Mouse (Mus musculus): ENCODE data around the gene Tmem176b. TPM values are rescaled to one million over a fixed set of nuclear protein-coding genes. Genes with fewer than 3 reads are reported as not detected.

The Tmem176b gene
- polyA plus RNA-seq, 1 experiment from 2014 or later, result 25.4 TPM

DNA sequence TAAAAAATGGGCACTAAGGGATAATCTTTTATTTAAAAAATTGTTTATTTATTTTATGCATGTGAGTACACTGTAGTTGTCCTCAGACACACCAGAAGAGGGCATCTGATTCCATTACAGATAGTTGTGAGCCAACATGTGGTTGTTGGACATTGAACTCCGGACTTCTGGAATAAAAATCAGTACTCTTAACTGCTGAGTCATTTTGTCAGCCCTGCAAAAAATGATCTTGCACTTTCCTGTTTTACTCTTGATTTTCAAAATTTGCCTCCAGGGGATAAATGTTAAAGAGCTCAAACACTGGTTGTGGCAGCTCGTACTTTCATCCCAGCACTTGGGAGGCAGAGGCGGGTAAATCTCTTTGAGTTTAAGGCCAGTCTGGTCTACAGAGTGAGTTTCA, 34.5 kb downstream of the Tmem176b start:
- no peak for DNase-seq (ENCODE audit: extremely low spot score, low spot score)
- no peak overlapping the region for H3K27ac ChIP-seq
- 89% methylated on average over 3 of the region's 3 CpGs for WGBS

DNA sequence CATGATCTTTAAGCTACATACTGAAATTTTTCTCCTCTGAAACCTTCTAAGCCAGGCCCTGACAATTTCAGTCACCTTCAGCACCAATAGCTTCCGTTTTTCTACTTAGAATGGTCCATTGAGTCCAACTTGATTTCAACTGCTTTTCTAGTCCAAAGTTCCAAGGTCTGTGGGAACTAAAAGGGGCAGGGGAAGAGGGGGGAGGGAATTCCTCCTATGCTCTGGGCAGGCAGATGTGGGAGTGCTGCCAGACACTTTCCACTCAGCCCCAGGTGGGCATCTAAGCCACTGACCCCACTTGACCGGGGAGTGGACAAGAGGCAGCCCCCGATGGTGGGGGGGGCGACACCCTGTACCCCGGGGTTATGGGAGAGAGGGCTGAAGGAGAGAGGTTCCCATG, 37.0 kb downstream of the Tmem176b start:
- Histone ChIP-seq H3K27ac (no peak overlapping the region), H3K36me3 (replicated peaks) (no peaks in the 10 kb centered on the region), H3K4me3 (no peak overlapping the region), H3K9me3 (peaks cover 4% of the 10 kb centered on the region), H3K4me1 (no peaks in the 10 kb centered on the region), H3K27me3 (ENCODE audit: poor library complexity, severe bottlenecking) (no peaks in the 10 kb centered on the region)
- no peak for DNase-seq (ENCODE audit: extremely low spot score, low spot score)
- 87% methylated on average over 5 of the region's 5 CpGs for WGBS

More for the DNA sequence above, 34.5 kb downstream of the Tmem176b start:
- no peaks in the 10 kb centered on the region for H3K36me3 ChIP-seq (replicated peaks)
- no peaks in the 10 kb centered on the region for H3K27me3 ChIP-seq (ENCODE audit: poor library complexity, severe bottlenecking)
- H3K4me1 ChIP-seq, result no peaks in the 10 kb centered on the region
- H3K9me3 ChIP-seq, result peaks cover 4% of the 10 kb centered on the region
- no peak overlapping the region for H3K4me3 ChIP-seq

DNA sequence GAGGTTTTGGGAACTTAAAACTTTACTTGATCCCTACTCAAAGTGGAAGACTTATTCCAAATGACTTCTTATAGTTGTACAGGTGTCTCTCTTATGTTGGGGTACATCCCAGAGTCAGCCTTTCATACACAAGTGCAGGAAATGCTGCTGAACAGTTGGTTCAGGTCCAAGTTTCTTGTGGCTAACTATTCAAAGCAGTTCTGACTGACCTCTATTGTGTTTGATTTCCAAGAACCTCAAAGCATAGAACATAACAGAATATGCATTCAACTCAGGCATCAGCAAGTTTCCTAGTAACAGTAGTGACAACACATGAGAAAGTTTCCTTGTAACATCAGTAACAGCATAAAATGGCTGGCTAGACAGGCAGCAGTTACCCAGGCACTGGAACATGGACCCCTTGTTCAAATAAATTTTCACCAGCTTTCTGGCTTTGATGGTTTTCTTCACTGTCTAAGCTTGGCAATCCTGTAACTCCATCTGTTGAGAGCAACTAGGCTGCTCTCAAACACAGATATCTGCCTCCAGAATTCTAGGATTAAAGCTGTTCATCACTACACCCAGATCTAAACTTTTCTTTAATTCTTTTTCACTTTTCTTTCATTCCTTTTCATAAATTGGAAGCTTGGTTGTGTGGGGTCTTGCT, 37.8 kb downstream of the Tmem176b start:
- H3K4me3 ChIP-seq, result no peak overlapping the region
- no peaks in the 10 kb centered on the region for H3K27me3 ChIP-seq (ENCODE audit: poor library complexity, severe bottlenecking)
- peaks cover 4% of the 10 kb centered on the region for H3K9me3 ChIP-seq
- H3K4me1 ChIP-seq, result no peaks in the 10 kb centered on the region
- no peak for DNase-seq (ENCODE audit: extremely low spot score, low spot score)
- no peaks in the 10 kb centered on the region for H3K36me3 ChIP-seq (replicated peaks)
- no peak overlapping the region for H3K27ac ChIP-seq

DNA sequence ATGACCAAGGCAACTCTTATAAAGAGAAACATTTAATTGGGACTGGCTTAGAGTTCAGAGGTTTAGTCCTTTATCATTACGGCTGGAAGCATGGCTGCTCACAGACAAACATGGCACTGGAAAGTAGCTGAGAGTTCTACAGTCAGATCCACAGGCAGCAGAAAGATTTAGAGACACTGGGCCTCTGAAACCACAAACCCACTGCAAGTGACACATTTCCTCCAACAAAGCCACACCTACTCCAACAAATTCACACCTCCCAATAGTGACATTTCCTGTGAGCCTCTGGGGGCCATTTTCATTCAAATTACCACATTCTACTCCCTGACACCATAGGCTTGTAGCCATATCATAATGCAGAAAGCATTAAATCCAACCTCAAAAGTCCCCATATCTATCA, 39.4 kb downstream of the Tmem176b start:
- H3K27ac ChIP-seq, result no peak overlapping the region
- DNase-seq (ENCODE audit: extremely low spot score, low spot score), result no peak
- 78% methylated on average over 1 of the region's 1 CpGs for WGBS
- H3K4me3 ChIP-seq, result no peak overlapping the region
- no peaks in the 10 kb centered on the region for H3K36me3 ChIP-seq (replicated peaks)
- no peaks in the 10 kb centered on the region for H3K27me3 ChIP-seq (ENCODE audit: poor library complexity, severe bottlenecking)
- peaks cover 4% of the 10 kb centered on the region for H3K9me3 ChIP-seq
- no peaks in the 10 kb centered on the region for H3K4me1 ChIP-seq

DNA sequence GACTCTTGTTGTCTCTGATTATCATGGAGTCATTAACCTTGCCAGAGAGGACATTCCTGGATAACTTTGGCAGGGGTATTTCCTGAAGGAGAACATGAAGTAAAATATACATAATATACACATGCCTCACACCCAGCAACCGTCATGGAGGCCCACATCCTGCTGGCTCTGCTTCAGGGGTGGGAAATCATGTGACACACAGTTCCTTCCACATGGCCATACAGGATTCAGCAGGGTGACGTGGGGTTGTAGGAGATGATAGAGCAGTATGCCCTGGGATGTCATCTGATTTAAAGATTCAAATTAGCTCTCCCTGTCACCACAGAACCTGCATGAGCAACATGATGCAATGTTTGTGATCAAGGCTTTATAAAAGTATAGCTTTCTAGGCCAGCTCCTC, 53.4 kb downstream of the Tmem176b start:
- no peak overlapping the region for H3K27ac ChIP-seq
- WGBS, result 85% methylated on average over 2 of the region's 2 CpGs
- no peaks in the 10 kb centered on the region for H3K9me3 ChIP-seq
- H3K4me3 ChIP-seq, result no peak overlapping the region
- H3K36me3 ChIP-seq (replicated peaks), result no peaks in the 10 kb centered on the region
- DNase-seq (ENCODE audit: extremely low spot score, low spot score), result no peak
- no peaks in the 10 kb centered on the region for H3K27me3 ChIP-seq (ENCODE audit: poor library complexity, severe bottlenecking)
- H3K4me1 ChIP-seq, result no peaks in the 10 kb centered on the region

DNA sequence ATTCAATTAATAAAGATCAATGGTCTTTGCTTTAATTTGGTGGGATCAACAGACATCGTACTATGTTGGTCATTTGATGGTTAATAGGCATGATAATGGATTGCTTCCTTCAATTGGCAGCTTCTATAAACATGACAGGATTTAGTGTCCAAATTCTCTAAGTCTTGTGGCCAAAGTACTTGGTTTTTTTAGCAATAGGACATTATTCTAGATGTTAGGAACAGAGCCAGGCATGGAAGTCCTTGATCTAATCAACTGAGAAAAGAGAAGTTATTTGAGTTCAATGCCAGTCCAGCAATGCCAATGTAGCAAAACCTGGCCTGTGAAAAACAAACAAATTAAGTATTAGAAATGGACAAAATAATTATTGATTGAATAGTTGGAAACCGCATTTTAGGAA, 55.7 kb downstream of the Tmem176b start:
- Histone ChIP-seq H3K27ac (no peak overlapping the region), H3K4me1 (no peaks in the 10 kb centered on the region), H3K9me3 (no peaks in the 10 kb centered on the region), H3K4me3 (no peak overlapping the region), H3K36me3 (replicated peaks) (no peaks in the 10 kb centered on the region), H3K27me3 (ENCODE audit: poor library complexity, severe bottlenecking) (no peaks in the 10 kb centered on the region)
- 86% methylated on average over 2 of the region's 2 CpGs for WGBS
- DNase-seq (ENCODE audit: extremely low spot score, low spot score), result no peak

DNA sequence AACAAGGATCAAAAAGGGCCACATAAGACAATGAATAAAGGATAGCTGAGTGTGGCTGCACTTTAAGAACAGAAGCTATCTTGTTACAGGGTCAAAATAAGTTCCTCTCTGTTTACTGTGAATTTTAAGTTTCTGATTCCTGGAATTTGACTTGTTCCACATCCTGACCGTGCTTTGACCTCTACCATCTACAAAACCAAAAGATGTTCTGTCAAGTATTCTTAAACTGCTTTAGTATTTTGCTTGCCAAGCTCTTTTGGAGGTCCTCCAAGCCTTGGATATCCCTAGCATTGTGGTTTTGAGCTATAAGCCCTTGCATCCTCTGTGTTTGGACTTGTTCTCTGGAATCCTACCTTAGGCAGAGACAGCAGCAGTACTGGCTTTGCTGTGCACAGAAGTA, 56.1 kb downstream of the Tmem176b start:
- 83% methylated on average over 1 of the region's 1 CpGs for WGBS
- Histone ChIP-seq H3K27me3 (ENCODE audit: poor library complexity, severe bottlenecking) (no peaks in the 10 kb centered on the region), H3K4me3 (no peak overlapping the region), H3K9me3 (no peaks in the 10 kb centered on the region; the same call in 1 of the 2 replicates), H3K36me3 (replicated peaks) (no peaks in the 10 kb centered on the region), H3K4me1 (no peaks in the 10 kb centered on the region), H3K27ac (no peak overlapping the region)
- DNase-seq (ENCODE audit: extremely low spot score, low spot score), result no peak

DNA sequence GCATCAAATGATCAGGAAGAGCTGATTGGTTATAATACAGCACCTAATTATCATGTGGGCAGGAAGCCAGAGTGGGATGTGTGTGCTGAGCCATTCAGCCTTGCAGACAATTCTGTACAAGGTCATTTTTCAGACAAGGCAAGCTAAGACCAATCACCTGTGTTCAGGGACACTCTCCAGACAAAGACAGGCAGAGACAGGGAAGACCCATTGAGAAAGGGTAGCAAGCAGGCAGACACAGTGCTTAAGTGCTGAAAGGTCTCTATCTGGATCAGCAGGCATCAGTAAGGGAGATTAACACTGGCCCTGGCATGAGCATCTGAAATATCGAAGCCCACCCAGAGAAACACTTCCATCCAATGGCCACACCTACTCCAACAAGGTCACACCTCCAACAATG, 56.9 kb downstream of the Tmem176b start:
- no peaks in the 10 kb centered on the region for H3K27me3 ChIP-seq (ENCODE audit: poor library complexity, severe bottlenecking)
- WGBS, result 95% methylated on average over 1 of the region's 1 CpGs

More for the DNA sequence above, 56.9 kb downstream of the Tmem176b start:
- Histone ChIP-seq H3K4me3 (no peak overlapping the region), H3K9me3 (peaks cover 5% of the 10 kb centered on the region), H3K4me1 (no peaks in the 10 kb centered on the region), H3K36me3 (replicated peaks) (no peaks in the 10 kb centered on the region), H3K27ac (no peak overlapping the region)
- DNase-seq (ENCODE audit: extremely low spot score, low spot score), result no peak

Other genes starting within 250 kb of the Tmem176b start
- gene Repin1, start 247.6 kb downstream of the Tmem176b start, polyA plus RNA-seq (2016; fragmentation: Nextera tagmentation; extraction: Ambion mirVana), result 53.1 and 56.8 TPM in 2 replicates
- gene Gm44965, start 247.6 kb downstream of the Tmem176b start, polyA plus RNA-seq (2016; fragmentation: Nextera tagmentation; extraction: Ambion mirVana), result 1.2 and 2.3 TPM in 2 replicates
- gene Zfp775, start 239.4 kb downstream of the Tmem176b start, polyA plus RNA-seq (2016; fragmentation: Nextera tagmentation; extraction: Ambion mirVana), result 8.8 and 11.1 TPM in 2 replicates
- gene AI854703, start 214.7 kb downstream of the Tmem176b start, polyA plus RNA-seq (2016; fragmentation: Nextera tagmentation; extraction: Ambion mirVana), result 0.46 and 0.83 TPM in 2 replicates
- gene Gimap8, start 194.3 kb downstream of the Tmem176b start, polyA plus RNA-seq (2016; fragmentation: Nextera tagmentation; extraction: Ambion mirVana), result 0.31 and 0.33 TPM in 2 replicates
- 4.0 TPM in 2 replicates for gene Gimap9, start 165.4 kb downstream of the Tmem176b start, polyA plus RNA-seq (2016; fragmentation: Nextera tagmentation; extraction: Ambion mirVana)
- 5.9 and 6.8 TPM in 2 replicates for gene Gimap4, start 156.9 kb downstream of the Tmem176b start, polyA plus RNA-seq (2016; fragmentation: Nextera tagmentation; extraction: Ambion mirVana)
- 8.4 and 9.7 TPM in 2 replicates for gene Gimap6, start 133.3 kb downstream of the Tmem176b start, polyA plus RNA-seq (2016; fragmentation: Nextera tagmentation; extraction: Ambion mirVana)
- gene Gm28053, start 122.9 kb downstream of the Tmem176b start, polyA plus RNA-seq (2016; fragmentation: Nextera tagmentation; extraction: Ambion mirVana), result not detected in 2 replicates
- gene Gimap7, start 122.9 kb downstream of the Tmem176b start, polyA plus RNA-seq (2016; fragmentation: Nextera tagmentation; extraction: Ambion mirVana), result not detected in 2 replicates
- gene Gimap1, start 102.4 kb downstream of the Tmem176b start, polyA plus RNA-seq (2016; fragmentation: Nextera tagmentation; extraction: Ambion mirVana), result 5.9 and 6.1 TPM in 2 replicates
- 0.62 and 1.0 TPM in 2 replicates for gene Gimap5, start 95.3 kb downstream of the Tmem176b start, polyA plus RNA-seq (2016; fragmentation: Nextera tagmentation; extraction: Ambion mirVana)
- not detected in 2 replicates for gene Gimap3, start 70.6 kb downstream of the Tmem176b start, polyA plus RNA-seq (2016; fragmentation: Nextera tagmentation; extraction: Ambion mirVana)
- 7.4 and 10.3 TPM in 2 replicates for gene Tmem176a, start 577 bp downstream of the Tmem176b start, polyA plus RNA-seq (2016; fragmentation: Nextera tagmentation; extraction: Ambion mirVana)
- 0.05 TPM in 1 of 2 replicates, not detected in the other for gene Aoc1, start 31.4 kb upstream of the Tmem176b start, polyA plus RNA-seq (2016; fragmentation: Nextera tagmentation; extraction: Ambion mirVana)
- not detected in 2 replicates for gene 1600015I10Rik, start 88.4 kb upstream of the Tmem176b start, polyA plus RNA-seq (2016; fragmentation: Nextera tagmentation; extraction: Ambion mirVana)
- not detected in 2 replicates for gene Doxl2, start 133.5 kb upstream of the Tmem176b start, polyA plus RNA-seq (2016; fragmentation: Nextera tagmentation; extraction: Ambion mirVana)
- not detected in 2 replicates for gene Svs1, start 145.4 kb upstream of the Tmem176b start, polyA plus RNA-seq (2016; fragmentation: Nextera tagmentation; extraction: Ambion mirVana)
- 1.1 and 2.5 TPM in 2 replicates for gene Gpnmb, start 195.1 kb upstream of the Tmem176b start, polyA plus RNA-seq (2016; fragmentation: Nextera tagmentation; extraction: Ambion mirVana)
- gene Malsu1, start 232.3 kb upstream of the Tmem176b start, polyA plus RNA-seq (2016; fragmentation: Nextera tagmentation; extraction: Ambion mirVana), result 71.4 and 71.9 TPM in 2 replicates

All from forebrain, embryonic 10.5 days (tissue).